Mouse (Mus musculus) kidney, postnatal 4 days (tissue): ENCODE data around the gene Ablim1.

Source experiments
- DNase-seq, 2 experiments: peaks; one replicate each; pipeline ENCODE4 v3.0.0; 2021; ENCODE audit warnings: mixed read lengths in 2 of 2

Ablim1 gene

GRCm38 (mm10) chr19:57298006-57298405 lies 16.7 kb downstream of the Ablim1 start:
- DNase-seq: no peak

DNA sequence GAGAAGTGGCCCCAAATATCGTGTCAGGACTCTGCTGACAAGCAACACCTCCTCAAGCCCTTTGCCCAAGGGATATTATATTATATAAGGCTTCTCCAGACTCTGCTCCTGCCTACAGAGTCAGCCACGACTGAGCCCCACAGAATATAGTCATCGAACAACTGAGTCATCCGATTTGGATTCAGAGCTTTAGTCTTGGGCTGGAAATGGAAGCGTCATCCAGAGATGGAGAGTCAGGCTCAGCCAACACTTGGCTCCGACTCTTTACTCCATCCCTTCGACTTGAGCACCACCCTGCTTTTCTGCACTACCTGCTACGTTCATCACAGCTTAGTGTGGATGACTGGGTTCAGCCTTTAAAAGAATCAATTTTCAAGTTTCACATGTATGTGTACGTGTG lies 17.3 kb downstream of the Ablim1 start:
- no peak for DNase-seq

DNA sequence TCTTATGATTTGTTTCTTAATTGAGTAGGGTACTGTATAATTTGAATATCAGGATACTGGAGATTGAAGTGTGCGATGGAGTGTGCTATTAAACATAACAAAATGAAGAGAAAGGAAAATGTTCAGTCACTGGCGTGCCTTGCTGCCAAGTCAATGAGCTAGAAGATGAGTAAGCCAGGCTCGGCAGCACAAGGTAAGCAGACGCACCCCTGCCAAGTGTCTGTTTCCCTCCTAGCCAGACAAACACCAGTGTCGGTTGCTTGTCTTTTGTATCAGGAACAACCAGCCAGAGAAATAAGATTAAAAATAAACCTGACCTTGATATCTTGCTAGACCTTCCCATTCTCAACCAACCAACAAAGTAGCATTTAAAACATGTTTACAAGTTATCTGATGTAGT lies 18.2 kb downstream of the Ablim1 start:
- DNase-seq: no peak

- peak in 1 of 2 experiments; percentile 17 for DNase-seq
These were observed 19.2 kb downstream of the Ablim1 start for GRCm38 (mm10) chr19:57295521-57295920.

- no peak for DNase-seq
These were observed 20.4 kb downstream of the Ablim1 start for GRCm38 (mm10) chr19:57294356-57294755.

- DNase-seq: peak; percentile 65 to 74
These were observed 21.0 kb downstream of the Ablim1 start for GRCm38 (mm10) chr19:57293737-57294136.

DNA sequence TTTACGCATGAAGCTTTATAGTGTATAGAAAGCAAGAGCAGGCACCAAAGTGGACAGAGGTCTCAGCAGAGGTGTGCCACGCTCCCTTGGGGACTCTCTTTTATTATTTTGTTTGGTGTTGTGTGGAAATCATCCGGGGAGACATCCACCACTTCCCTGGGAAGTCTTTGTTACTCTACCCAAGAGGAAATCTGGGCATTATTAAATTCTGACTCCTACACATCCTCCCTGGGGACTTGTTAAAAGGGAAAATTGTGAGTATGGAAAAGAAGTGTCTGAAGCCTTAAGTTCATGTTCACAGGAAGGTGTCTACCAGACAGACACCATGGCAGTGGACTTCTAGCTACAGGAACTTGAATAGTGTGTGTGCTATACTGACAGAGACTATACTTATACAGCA lies 31.4 kb downstream of the Ablim1 start:
- DNase-seq: no peak

DNA sequence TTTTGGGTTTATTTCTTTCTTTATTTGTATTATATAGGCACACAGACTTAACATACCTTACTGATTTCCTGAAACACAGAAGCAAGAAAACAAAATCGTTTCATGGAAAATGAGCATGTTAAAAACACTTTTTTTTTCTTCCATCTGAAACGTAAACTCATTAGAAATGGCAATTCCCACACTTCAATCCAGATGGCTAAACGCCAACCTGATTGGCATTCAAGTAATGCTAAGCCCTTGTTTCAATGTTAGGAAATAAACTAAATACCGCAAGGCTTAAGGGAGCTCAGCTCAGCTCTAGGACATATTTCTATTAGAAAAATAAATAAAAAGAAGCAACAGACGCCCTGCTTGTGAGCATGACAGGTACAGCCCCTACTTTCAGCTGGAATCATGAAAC lies 32.1 kb downstream of the Ablim1 start:
- no peak for DNase-seq

- DNase-seq: no peak
These were observed 35.1 kb downstream of the Ablim1 start for GRCm38 (mm10) chr19:57279666-57280065.

- DNase-seq: no peak
These were observed 36.5 kb downstream of the Ablim1 start for GRCm38 (mm10) chr19:57278263-57278662.

DNA sequence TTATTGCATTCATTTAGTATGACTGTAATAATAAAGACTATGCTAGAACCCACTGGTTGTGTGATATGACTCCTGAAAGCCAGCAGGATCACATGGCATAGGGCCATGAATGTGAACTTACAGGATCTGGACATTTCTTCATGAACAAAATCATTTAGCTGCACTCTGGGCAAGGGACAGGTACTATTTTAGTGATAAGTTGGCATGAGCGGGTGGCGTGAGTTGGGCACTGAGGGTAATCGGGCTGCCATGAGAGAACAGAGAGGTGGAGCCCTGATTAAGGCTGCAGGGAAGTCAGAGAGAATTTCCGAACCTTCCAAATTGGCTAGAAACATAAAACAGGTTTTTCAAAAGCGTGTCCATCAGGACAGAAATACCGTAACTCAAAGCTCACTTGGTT lies 37.7 kb downstream of the Ablim1 start:
- DNase-seq: no peak

- DNase-seq: peak in 1 of 2 experiments; percentile 46
These were observed 39.4 kb downstream of the Ablim1 start for GRCm38 (mm10) chr19:57275166-57275953.

DNA sequence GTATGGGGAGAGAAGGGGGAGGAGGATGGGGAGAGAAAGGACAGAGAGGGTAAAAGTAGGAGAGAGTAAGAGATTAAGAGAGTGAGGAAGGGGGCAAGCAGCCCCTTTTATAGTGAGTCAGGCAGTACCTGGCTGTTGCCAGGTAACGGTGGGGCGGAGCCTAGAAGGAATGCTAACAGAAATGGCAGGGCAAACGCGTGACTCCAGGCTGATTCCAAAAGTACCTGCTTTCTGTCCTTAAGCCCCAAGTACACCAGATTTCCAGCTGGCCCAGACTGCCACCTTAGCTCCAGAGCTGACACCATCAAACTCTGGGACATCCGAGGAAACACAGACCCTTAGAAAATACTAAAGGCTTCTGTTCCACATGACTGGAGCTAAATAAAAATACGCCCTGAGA lies 40.0 kb downstream of the Ablim1 start:
- peak; percentile 67 to 81 for DNase-seq

DNA sequence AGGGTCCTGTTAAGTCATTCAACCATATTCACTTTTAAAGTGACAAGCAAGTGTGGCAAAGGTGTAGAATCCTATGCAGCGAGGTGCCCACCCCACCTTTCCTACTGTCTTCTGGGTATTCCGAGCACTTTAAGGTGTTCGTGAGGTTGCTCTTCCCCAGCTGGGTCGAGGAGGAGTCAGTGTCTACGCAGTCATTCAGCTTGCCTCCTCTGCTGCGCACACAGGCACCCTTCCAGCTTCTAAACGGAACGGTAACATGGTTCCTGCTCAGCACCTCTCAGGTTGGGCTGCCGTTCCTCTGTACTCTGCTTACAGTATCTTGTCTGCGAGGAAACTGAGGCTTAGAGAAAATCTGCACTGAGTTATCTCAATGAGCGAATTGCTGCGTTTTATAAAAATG lies 40.4 kb downstream of the Ablim1 start:
- DNase-seq: peak in 1 of 2 experiments; percentile 14

DNA sequence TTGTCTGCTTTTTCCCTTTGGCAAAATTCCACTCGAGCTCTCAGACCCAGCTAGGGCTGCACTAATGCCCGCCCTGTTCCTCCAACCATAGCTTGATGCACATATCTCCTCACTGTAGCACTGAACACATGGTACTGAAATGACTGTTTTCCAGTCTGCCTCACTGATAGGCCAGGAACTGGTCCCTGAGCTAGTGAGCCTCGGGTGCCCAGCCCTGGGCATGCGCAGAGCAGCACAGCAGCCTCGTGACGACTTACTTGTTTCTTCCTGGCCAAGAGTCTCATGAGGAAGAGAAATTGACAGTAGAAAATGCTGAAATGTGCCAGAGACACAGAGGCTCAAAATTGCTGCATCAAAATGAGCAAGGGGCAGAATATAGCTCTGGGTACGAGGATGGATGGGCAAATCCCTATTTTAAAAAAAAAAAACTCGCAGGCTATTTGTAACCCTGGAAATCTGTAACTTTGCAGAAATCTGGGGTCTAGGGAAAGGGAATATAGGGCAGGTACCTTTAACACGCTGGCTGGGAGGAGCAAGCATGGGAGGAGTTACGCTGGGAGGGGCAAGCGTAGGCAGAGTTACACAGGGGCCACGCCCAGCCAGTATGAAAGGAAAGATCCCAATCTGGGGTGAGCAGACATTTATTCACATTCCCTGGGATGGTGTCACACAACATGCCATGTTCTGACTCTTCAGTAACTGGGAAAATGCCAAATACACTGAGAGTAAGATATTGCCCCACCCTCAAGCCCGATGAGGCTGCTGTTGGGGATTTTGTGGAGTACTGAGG lies 41.7 kb downstream of the Ablim1 start:
- DNase-seq: peak; percentile 49 to 73

DNA sequence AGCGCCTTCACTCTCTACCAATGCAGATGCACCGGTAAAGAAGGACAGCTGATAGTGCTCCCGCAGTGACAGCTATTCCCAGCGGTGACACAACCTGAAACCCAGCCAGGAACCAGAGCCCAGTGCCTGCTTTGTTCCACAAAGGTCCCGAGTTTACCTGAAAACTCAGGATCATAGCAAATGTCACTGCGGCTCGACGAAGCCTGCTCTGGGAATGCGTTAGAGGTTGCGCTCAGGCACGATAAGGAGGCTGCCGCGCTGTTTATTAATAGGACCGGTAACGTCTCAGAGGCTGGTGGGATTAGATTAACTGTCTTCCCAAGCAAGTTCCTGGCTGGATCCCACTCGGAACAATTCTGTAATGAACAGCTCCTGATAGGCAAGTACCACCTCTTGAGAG lies 43.0 kb downstream of the Ablim1 start:
- no peak for DNase-seq

DNA sequence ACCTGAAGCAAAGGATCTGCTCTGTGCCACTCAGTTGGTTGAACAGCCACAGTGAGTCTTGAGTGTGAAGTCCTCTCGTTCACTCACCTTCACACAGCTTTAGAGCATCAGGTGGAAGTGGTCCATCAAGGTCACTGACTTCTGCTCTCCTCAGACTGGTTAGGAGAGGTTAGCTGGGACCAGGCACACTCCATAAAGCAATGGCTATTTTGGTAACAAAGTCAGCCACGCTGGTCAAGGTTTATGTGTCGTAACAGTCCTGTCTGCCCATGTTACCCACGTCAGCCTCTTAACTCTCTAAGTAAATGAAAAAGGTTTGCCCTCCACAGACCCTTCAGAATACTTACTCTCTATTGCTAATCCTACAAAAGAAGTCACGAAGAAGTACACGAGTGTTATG lies 44.0 kb downstream of the Ablim1 start:
- DNase-seq: no peak

GRCm38 (mm10) chr19:57269791-57270190 lies 44.9 kb downstream of the Ablim1 start:
- DNase-seq: no peak

DNA sequence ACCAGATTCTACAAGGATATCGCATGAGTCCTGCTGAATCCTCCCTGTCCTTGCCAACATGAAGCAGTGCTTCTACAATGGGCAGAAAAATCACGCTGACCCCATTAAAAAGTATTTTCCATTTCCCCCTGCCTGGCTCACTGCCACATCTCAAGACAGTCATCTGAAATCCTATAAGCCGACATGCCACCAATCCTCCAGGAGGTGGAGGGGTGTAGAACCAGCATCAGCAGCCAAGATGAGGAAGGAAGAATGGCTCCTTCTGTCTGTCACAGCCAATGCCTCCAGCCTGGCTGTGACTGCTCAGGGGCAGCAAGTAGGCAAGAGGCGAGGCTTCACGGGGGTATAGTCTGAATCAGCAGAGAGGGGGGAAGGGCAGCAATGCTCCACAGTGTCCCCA lies 47.2 kb downstream of the Ablim1 start:
- DNase-seq: no peak

DNA sequence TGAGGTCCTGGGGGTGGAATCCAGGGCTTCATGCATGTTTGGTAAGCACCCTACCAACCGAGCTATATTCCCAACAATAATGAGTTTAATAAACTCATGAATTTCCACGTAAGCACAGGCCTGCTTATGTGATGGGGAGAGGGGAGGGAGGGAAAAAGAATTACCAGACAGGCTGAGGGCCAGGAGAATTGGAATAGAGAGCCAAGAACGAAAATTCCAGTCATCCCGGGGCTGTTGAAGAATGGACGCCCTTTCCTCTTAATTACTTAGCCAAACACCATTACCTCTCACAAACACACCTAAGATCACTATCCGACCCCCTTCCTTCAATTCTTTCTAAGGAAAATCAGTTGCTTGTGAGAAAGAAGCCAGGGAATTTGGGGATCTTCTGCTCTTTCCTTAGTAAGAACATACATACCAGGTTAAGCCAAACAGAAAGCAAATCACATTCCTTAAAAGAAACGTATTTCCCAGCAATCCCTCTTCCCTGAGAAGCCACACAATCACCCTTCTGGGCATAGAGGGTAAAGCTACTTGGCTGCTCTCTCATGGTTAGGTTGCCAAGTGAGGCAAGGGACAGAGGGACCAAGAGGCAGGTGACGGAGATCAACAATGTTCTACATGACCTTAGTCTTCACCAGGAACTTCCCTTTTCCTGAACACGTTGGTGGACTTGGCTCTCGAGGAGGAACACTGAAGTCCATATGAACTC lies 48.2 kb downstream of the Ablim1 start:
- no peak for DNase-seq

- peak; percentile 45 to 64 for DNase-seq
These were observed 50.3 kb downstream of the Ablim1 start for GRCm38 (mm10) chr19:57264296-57264947.

DNA sequence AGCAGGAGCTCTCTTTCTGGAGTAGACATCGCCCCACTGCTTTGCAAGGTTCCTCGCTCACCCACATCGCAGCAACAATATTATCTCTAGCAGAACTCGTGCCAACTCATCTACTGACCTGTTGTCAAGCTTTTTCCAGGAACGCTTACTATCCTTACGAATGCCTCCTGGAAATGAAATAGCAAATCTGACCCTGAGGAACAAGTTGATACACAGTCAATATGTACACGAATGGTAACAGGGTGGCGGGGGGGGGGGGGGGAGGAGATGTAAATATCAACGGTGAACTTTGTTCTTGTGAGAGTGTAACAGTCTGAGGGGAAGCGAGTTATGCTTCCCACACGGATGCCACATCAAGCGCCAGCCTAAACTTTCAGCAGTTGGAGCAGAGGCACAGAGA lies 56.9 kb downstream of the Ablim1 start:
- no peak for DNase-seq

DNA sequence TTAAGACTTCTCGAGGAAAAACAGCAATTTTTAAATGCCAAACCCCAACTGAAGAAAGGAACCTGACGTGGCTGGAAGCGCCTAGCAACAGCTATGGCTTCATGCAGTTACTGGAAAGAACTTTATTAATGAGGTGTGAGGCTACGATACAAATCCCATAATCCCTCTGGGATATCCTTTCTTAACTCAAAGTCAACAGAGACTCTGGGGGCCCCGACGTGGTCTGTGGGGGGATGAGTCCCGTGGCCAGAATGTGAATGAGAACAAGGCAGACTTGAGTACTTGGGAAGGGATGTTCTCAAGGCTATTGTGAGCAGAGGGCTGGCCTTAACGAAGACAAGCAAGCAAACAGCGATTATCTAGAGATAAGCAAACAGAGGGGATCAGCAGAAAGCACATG lies 58.1 kb downstream of the Ablim1 start:
- no peak for DNase-seq
